Mouse (Mus musculus) heart, embryonic 15.5 days (tissue): ENCODE measurements around the gene Smarca2. TPM values are rescaled to one million over a fixed set of nuclear protein-coding genes. Genes with fewer than 3 reads are reported as not detected.
A peak's percentile ranks its signal among the peaks of the same experiment; 100 is the strongest.

Experiments
- ATAC-seq: fragments of 200-750 bp; cut with Nextera tagmentation; replicated peaks from 2 replicates; pipeline ENCODE4 v1.8.0; 2017; ENCODE audit warnings: low read depth, moderate TSS enrichment; ENCODE audit not compliant: insufficient number of reproducible peaks, insufficient read depth, low FRiP score
- H3K27ac ChIP-seq: fragments of 300-500 bp; sonication (generic); 2 replicates; pipeline ENCODE4 v1.5.1; 2015; ENCODE audit warnings: mild to moderate bottlenecking, inconsistent platforms
- H3K27me3 ChIP-seq: fragments of 300-500 bp; sonication (generic); 2 replicates; pipeline ENCODE4 v1.6.1; 2015; ENCODE audit warnings: inconsistent platforms
- H3K36me3 ChIP-seq: fragments of 300-500 bp; sonication (generic); 2 replicates; pipeline ENCODE4 v1.6.1; 2015; ENCODE audit warnings: mild to moderate bottlenecking, inconsistent platforms
- H3K4me1 ChIP-seq: fragments of 300-500 bp; sonication (generic); replicated peaks from 2 replicates; pipeline ENCODE4 v1.6.1; 2015; ENCODE audit warnings: inconsistent platforms
- H3K4me2 ChIP-seq: fragments of 300-500 bp; sonication (generic); 2 replicates; pipeline ENCODE4 v1.6.1; 2015; ENCODE audit warnings: inconsistent platforms, mild to moderate bottlenecking, moderate library complexity
- H3K4me3 ChIP-seq: fragments of 300-500 bp; sonication (generic); 2 replicates; pipeline ENCODE4 v1.5.1; 2015; ENCODE audit warnings: mild to moderate bottlenecking, inconsistent platforms
- H3K9ac ChIP-seq: fragments of 300-500 bp; sonication (generic); 2 replicates; pipeline ENCODE4 v1.6.1; 2015; ENCODE audit warnings: mild to moderate bottlenecking, inconsistent platforms
- H3K9me3 ChIP-seq: fragments of 300-500 bp; sonication (generic); replicated peaks from 2 replicates; pipeline ENCODE4 v1.6.1; 2016; ENCODE audit warnings: inconsistent platforms
- WGBS: fragments of 180-500 bp; shearing (Covaris S2); methylation state at CpG from one replicate; pipeline ENCODE4 v1.1.7; 2015; ENCODE audit warnings: mixed read lengths; 5-methylcytosine and 5-hydroxymethylcytosine counted together
- polyA plus RNA-seq: library from polyadenylated mRNA; unstranded; fragments of >200 nt; fragmentation: Nextera tagmentation; extraction: Ambion mirVana; gene quantifications from 2 replicates; pipeline ENCODE4 v1.2.1, GENCODE M21; 2015

Smarca2 gene
- polyA plus RNA-seq, 1 experiment from 2014 or later, result 27.4 TPM

DNA sequence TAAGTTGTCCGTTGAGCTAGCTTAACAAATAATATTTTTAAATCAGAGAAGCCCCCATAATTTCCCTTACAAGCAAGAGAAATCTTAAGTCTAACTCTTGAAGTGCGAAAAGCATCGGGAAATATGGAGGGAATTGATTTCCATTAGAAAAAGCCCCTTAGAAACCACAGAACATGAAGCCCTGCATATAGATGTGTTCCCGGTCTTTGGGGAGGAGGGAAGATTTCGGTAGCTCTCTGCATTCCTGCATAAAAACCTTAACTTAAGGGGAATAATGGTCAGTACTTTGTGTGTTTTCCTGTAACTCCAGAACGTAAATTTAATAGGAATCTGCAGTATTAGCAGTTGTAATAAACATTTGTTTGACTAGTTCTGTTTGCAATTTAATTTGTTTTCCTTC is 143.8 kb downstream of the Smarca2 start:
- H3K4me1 ChIP-seq, result peaks cover 19% of the 10 kb centered on the region
- H3K36me3 ChIP-seq, result no peaks in the 10 kb centered on the region
- peak overlapping the region; percentile 43 for H3K9ac ChIP-seq
- H3K27me3 ChIP-seq, result no peaks in the 10 kb centered on the region
- peak overlapping the region; percentile 61 for H3K4me2 ChIP-seq
- H3K9me3 ChIP-seq, result no peaks in the 10 kb centered on the region
- H3K4me3 ChIP-seq, result peak overlapping the region; percentile 64
- WGBS, result 1% methylated on average over 6 of the region's 6 CpGs
- H3K27ac ChIP-seq, result peak overlapping the region; percentile 92
- ATAC-seq, result no peak

DNA sequence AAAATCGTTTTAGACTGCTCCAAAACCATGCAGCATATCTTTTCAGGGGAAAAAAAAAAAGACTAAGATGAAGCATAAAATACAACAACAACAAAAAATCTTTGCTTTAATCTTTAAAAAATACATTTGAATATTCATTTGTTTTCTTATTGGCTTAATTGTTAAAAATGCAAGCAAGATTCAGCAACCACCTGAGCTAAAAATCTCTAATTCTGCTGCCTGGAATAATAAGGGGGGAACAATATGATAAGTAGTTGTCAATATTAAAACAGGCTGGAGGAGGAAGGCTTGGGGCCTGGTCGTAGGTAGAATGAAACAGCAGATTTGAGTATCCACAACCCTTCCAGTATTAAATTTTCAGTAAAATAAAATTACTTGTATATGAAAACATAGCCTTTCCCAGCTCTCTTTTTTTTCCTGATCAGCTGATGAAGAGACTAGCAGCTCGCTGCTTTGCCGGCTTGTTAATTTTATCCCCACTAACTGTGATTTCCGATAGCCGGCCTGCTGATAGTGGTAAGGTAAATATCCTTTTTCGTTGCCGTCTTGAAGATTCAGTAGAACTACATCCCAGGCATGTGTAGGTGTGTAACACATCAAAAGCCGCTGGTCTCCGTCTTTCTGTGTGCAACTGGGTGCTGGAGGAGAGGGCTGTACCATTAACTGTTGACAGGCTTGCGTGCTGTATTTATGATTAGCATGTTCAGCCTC is 144.7 kb downstream of the Smarca2 start:
- Histone ChIP-seq H3K4me2 (peak overlapping the region; percentile 61), H3K4me1 (peaks cover 19% of the 10 kb centered on the region), H3K27ac (peak overlapping the region; percentile 33), H3K9ac (no peak overlapping the region), H3K9me3 (no peaks in the 10 kb centered on the region), H3K36me3 (no peaks in the 10 kb centered on the region), H3K4me3 (peak overlapping the region; percentile 64), H3K27me3 (no peaks in the 10 kb centered on the region)
- 23% methylated on average over 11 of the region's 11 CpGs for WGBS
- ATAC-seq, result no peak

DNA sequence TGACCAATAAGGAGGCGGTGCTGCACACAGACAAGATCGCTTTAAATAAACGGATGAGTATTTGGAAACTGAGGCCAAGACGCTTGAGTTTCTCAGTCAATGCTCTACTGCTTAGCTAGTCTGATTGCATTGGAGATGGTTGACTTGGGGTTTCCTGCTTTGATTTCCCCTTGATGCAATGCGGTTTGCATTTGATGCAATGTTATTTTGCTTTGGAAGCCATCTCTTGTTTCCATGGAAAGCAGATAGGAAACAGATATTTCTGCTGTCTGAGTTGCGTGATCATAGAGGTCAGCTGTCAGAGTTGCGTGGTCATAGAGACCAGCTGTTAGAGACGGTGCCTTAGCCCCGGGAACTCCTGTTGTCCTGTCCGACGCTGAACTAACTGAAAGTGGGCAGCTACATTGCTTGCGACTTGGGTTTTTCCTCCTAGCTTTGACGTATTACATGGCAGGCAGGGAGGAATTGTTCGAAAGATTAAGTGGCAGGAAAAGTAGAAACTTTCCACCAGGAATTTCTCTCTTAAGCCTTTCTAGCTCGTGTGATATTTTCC is 147.8 kb downstream of the Smarca2 start:
- H3K4me1 ChIP-seq, result peaks cover 24% of the 10 kb centered on the region
- H3K9me3 ChIP-seq, result no peaks in the 10 kb centered on the region
- H3K4me2 ChIP-seq, result peak overlapping the region; percentile 17
- H3K9ac ChIP-seq, result no peak overlapping the region
- H3K27ac ChIP-seq, result 0 out of 2 replicates have a peak overlapping the region, but pooled peaks have one; percentile 11
- 57% methylated on average over 15 of the region's 15 CpGs for WGBS
- H3K4me3 ChIP-seq, result no peak overlapping the region
- no peaks in the 10 kb centered on the region for H3K36me3 ChIP-seq
- ATAC-seq, result no peak
- no peaks in the 10 kb centered on the region for H3K27me3 ChIP-seq

DNA sequence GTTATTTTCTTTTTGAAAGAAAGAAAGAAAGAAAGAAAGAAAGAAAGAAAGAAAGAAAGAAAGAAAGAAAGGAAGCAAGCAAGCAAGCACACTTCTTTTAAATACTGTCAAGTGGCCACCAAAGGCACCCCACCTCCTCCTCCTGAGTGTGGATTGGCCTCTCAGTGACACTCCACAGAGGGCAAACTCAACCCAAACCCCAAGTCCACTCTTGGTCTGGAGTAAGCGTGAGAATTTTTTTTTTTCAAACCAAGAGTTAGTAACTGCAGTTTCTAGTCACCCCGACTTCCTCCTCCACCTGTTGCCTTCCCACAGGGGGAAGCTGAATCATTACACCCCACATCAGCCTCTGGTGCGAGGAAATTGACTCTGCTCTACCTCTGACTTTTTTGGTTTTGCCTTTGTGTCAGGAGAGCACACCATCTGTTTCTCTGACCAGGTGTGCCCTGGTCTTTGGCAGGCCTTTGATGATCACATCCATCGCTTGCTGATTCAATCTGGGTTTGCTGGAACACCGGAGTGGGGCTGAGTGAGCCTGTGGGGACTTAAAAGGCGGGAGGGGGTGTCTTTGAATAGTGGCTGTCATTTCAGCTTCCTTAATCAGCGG is 148.5 kb downstream of the Smarca2 start:
- H3K27me3 ChIP-seq, result no peaks in the 10 kb centered on the region
- H3K27ac ChIP-seq, result 0 out of 2 replicates have a peak overlapping the region, but pooled peaks have one; percentile 11
- no peak overlapping the region for H3K4me3 ChIP-seq
- H3K36me3 ChIP-seq, result no peaks in the 10 kb centered on the region
- H3K4me2 ChIP-seq, result no peak overlapping the region
- H3K9ac ChIP-seq, result no peak overlapping the region
- no peak for ATAC-seq
- peaks cover 27% of the 10 kb centered on the region for H3K4me1 ChIP-seq
- no peaks in the 10 kb centered on the region for H3K9me3 ChIP-seq
- 65% methylated on average over 7 of the region's 7 CpGs for WGBS

DNA sequence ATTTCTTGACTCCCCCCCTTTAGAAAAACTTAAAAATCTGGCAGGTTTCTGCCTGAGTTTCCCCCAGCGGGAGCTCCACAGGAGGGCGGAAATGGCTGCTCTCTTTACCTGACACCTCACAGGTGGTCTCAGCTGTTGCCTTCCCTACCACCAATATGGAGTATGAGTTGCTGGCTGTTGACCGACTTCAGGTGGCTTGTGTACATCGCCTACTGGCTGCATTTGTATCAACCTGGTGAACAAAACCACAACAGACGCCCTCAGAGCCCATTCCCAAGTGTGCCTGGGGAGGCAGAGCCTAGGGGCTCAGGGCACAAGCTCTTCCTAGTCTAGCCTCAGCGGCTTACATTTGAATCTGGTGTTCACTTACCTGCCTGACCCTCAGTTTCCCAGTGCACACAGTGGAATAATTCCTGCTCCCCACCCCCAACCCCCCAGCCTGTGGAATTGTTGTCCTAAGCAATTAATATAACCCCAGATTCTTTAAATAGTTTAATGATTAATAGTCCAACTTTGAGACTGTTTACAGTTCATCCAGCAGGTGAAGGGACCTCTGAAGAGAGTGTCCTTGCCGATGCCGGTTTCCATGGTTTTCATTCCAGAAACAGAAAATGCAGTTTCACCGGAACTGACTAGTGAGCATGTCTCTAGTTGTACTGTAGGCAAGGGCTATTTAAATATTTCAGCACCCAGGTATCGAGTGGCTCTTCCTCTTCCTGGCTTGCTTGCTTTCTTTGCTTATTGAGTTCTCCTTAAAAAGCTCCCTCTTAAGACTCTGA is 149.4 kb downstream of the Smarca2 start:
- ATAC-seq, result no peak
- Histone ChIP-seq H3K27ac (peak overlapping the region; percentile 5; the same call in 1 of the 2 replicates), H3K4me2 (no peak overlapping the region), H3K27me3 (no peaks in the 10 kb centered on the region), H3K9me3 (no peaks in the 10 kb centered on the region), H3K9ac (no peak overlapping the region), H3K4me3 (no peak overlapping the region), H3K4me1 (peaks cover 35% of the 10 kb centered on the region), H3K36me3 (no peaks in the 10 kb centered on the region)
- WGBS, result 79% methylated on average over 10 of the region's 10 CpGs

DNA sequence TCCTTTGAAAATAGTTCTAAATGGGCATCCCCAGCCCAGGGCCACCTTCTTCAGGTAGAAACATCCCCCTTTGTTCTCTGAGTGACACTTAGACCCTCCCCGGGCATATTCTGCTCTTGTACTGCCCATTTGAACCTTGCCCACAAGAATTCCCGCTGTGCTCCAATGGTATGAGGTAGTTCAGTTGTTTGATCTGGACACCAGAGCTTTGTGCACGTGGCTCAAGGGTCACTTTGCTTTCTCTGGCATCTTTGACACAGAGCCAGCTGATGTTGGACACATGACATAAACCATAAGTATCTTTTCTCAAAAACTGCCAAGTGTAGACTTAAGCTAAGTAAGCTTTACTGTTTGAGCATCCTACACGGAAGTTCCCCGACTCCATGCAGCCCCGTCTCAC is 151.1 kb downstream of the Smarca2 start:
- no peak overlapping the region for H3K4me2 ChIP-seq
- no peak for ATAC-seq
- no peaks in the 10 kb centered on the region for H3K9me3 ChIP-seq
- H3K4me1 ChIP-seq, result peaks cover 29% of the 10 kb centered on the region
- H3K27me3 ChIP-seq, result no peaks in the 10 kb centered on the region
- H3K36me3 ChIP-seq, result no peaks in the 10 kb centered on the region
- 58% methylated on average over 6 of the region's 6 CpGs for WGBS
- no peak overlapping the region for H3K9ac ChIP-seq
- no peak overlapping the region for H3K27ac ChIP-seq
- H3K4me3 ChIP-seq, result no peak overlapping the region

DNA sequence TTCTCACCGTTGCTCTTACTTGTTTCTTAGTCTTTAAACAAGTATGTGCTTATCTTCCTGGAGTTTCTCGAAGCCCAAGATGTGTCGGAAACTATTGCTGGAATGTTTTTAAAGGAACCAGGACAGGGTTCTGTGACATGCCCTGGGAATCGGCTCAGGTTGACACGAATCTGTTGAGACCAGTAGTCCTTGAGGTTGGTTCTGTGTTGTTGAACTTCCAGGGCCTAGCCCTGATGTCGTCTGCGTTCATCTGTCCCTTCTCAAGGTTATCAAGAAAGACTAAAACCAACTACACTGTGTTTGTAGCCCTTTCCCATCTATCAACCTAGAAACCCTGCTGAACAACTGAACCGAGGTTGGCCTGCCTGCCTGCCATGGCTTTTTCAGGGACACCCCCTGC is 151.5 kb downstream of the Smarca2 start:
- Histone ChIP-seq H3K4me1 (peaks cover 29% of the 10 kb centered on the region), H3K9me3 (no peaks in the 10 kb centered on the region), H3K9ac (no peak overlapping the region), H3K4me3 (no peak overlapping the region), H3K36me3 (no peaks in the 10 kb centered on the region), H3K4me2 (no peak overlapping the region), H3K27ac (no peak overlapping the region), H3K27me3 (no peaks in the 10 kb centered on the region)
- no peak for ATAC-seq
- 40% methylated on average over 8 of the region's 8 CpGs for WGBS

DNA sequence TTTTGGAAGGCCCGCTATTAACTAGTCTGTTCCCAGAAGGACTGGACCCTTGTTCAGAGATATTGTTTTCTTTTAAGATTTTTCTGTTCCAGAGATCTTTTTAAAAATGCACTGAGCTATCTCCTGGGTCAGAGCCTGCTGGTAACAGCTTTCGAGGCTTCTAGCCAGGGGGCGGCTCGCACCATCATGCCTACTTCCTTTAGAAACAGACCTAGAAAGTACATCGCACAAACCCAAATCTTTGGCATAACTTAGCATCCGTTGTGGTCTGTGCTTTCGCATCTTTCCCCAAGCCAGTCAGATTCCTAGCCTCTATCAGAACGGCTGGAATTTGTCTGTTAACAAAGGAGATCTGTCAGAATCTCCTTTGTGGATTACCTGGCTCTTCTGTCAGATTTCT is 153.3 kb downstream of the Smarca2 start:
- ATAC-seq, result no peak
- Histone ChIP-seq H3K9ac (no peak overlapping the region), H3K4me2 (peak overlapping the region; percentile 26), H3K27me3 (no peaks in the 10 kb centered on the region), H3K9me3 (no peaks in the 10 kb centered on the region), H3K4me3 (0 out of 2 replicates have a peak overlapping the region, but pooled peaks have one; percentile 13), H3K36me3 (no peaks in the 10 kb centered on the region), H3K27ac (peak overlapping the region; percentile 75), H3K4me1 (peaks cover 26% of the 10 kb centered on the region)
- WGBS, result 53% methylated on average over 8 of the region's 8 CpGs

DNA sequence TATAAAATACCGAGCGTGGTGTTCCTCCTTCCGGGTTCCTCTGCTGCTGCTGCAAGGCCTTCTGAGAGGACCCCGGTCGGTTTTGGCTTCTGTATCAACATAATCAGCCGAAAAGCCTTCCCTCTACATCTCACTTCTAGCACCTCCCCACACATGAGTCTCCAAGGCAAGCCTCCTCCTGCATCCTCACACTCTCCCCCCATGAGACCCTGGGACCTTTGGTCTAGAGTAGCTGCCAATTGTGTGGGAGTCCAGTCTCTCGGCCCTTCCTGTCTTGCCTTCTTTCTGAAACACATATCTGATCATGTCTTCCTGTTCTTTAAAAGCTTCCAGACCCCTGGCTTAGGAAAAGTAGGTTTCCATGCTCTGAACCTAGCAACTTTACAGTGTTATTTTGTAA is 153.8 kb downstream of the Smarca2 start:
- Histone ChIP-seq H3K9me3 (no peaks in the 10 kb centered on the region), H3K4me3 (0 out of 2 replicates have a peak overlapping the region, but pooled peaks have one; percentile 13), H3K4me1 (peaks cover 24% of the 10 kb centered on the region), H3K4me2 (peak overlapping the region; percentile 26), H3K27ac (peak overlapping the region; percentile 75), H3K27me3 (no peaks in the 10 kb centered on the region), H3K36me3 (no peaks in the 10 kb centered on the region), H3K9ac (no peak overlapping the region)
- 53% methylated on average over 7 of the region's 7 CpGs for WGBS
- ATAC-seq, result no peak; the same call in 1 of the 2 replicates

DNA sequence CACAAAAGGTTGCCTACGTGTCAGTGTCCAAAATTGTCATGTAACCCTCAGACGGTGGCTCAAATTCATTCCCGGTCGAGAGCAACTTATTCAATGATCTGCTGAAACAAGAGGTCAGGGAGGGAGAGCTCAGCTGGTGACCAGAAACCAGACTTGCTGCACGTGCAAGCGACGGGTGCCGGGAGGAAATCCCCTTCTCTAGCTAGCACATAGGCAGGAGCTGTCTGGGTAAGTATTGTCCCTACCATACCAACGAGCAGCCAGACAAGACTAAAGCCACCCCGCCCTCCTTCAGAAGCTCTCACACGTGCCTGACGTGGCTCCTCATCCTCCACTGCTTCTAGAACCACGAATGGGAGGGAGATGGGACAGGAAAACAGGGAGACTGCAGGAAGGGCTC is 154.4 kb downstream of the Smarca2 start:
- 69% methylated on average over 13 of the region's 13 CpGs for WGBS
- no peak overlapping the region for H3K4me3 ChIP-seq
- H3K27me3 ChIP-seq, result no peaks in the 10 kb centered on the region
- no peak overlapping the region for H3K9ac ChIP-seq
- ATAC-seq, result no peak
- H3K9me3 ChIP-seq, result no peaks in the 10 kb centered on the region
- H3K4me2 ChIP-seq, result no peak overlapping the region
- no peaks in the 10 kb centered on the region for H3K36me3 ChIP-seq
- H3K4me1 ChIP-seq, result peaks cover 24% of the 10 kb centered on the region
- H3K27ac ChIP-seq, result peak overlapping the region; percentile 75

DNA sequence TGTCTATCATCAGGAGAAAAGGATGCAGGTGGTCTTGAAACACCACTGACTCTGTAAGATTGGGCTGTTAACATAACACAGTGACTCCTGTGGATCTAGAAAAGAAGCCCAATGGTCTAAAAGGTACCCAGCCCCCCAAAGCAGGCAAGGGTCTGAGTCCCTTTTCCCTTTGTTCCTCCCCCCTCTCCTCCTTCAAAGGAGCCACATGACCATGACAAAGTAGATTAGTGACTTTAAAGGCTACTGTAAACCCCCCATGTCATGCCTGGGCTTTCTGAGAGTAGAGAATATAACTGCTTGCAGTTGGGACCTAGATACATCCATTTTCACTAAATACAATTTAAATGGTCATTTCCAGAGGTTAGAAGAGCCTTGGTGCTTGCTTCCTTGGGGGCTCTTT is 156.4 kb downstream of the Smarca2 start:
- no peak overlapping the region for H3K4me3 ChIP-seq
- ATAC-seq, result no peak
- no peaks in the 10 kb centered on the region for H3K27me3 ChIP-seq
- H3K4me1 ChIP-seq, result peaks cover 17% of the 10 kb centered on the region
- H3K36me3 ChIP-seq, result no peaks in the 10 kb centered on the region
- no peak overlapping the region for H3K27ac ChIP-seq
- no peak overlapping the region for H3K4me2 ChIP-seq
- H3K9me3 ChIP-seq, result no peaks in the 10 kb centered on the region
- H3K9ac ChIP-seq, result no peak overlapping the region
